Mouse (Mus musculus) heart, postnatal 0 days (tissue): ENCODE data around the gene Slamf9.

Experiments
- CTCF ChIP-seq: IDR thresholded peaks from 2 replicates; pipeline ENCODE4 v1.5.1; 2016; ENCODE audit warnings: antibody characterized with exemption, control low read depth, low read depth
- EP300 ChIP-seq: IDR thresholded peaks from 2 replicates; pipeline ENCODE4 v1.6.1; 2016; ENCODE audit warnings: antibody characterized with exemption, low read depth

DNA sequence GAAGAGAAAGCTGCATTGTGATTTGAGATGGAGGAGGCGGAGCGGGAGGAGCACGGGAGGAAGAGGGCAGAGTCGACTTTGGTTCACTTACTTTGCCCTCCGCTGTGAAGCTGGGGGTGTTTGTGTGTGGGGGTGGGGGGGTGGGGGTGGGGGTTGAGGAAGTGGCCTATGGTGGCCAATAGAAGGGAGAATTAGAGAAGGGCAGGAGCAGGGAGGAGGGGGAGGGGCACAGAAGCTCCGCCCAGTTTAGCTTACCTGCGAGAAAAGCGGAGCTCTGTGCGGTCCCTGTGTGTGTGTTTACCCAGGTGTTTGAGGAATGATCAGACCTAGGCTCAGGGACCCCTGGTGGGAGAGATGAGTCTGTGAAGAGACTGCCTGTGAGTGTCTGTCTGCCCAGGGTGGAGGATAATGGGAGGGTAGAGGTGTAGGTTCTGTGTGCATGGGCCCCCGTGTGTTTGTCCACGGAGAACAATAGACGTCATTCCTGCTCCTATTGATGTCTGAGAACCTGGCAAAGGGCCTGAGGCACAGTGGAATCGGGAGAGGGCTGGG is 35.3 kb downstream of the Slamf9 start:
- no peak for TF ChIP-seq CTCF
- no peak for TF ChIP-seq EP300
